Mouse (Mus musculus): ENCODE measurements at regions not wholly inside any gene's neighbourhood (a gene's known extent, or its start where the extent isn't known, plus 50 kb on each side); places are given as distances from the start of the nearest gene placed in this dataset.

GRCm38 (mm10) chr15:63592758-63593463 lies 252.1 kb downstream of the Gsdmc2 start:
- ATAC-seq (replicated peaks; ENCODE audit: low read depth, poor library complexity, severe bottlenecking) = no peak

DNA sequence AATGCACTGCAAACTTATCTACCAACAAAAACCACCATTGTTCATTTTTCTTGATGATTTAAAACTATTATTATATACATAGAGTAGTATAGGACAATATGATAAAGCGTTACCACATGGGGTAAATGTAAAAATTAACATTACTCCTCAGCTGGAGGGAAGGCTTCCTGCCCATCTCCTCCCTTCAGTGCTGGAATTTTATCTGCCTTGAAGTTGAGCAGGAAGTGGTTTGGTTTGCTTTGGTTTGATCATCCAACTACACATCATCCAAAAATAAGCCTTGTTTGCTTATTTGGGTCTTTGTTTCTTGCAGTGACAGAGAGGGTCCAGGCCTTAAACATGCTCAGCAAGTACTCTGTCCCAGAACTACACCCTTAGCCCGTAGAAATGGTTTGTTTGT lies 285.7 kb downstream of the Gsdmc2 start:
- peak; percentile 54 for ATAC-seq (replicated peaks; ENCODE audit: low read depth, poor library complexity, severe bottlenecking)

GRCm38 (mm10) chr15:63558691-63559090 lies 286.3 kb downstream of the Gsdmc2 start:
- no peak for ATAC-seq (replicated peaks; ENCODE audit: low read depth, poor library complexity, severe bottlenecking)

- no peak for ATAC-seq (replicated peaks; ENCODE audit: low read depth, poor library complexity, severe bottlenecking)
Measured at GRCm38 (mm10) chr15:63557816-63558215, 287.2 kb downstream of the Gsdmc2 start.

DNA sequence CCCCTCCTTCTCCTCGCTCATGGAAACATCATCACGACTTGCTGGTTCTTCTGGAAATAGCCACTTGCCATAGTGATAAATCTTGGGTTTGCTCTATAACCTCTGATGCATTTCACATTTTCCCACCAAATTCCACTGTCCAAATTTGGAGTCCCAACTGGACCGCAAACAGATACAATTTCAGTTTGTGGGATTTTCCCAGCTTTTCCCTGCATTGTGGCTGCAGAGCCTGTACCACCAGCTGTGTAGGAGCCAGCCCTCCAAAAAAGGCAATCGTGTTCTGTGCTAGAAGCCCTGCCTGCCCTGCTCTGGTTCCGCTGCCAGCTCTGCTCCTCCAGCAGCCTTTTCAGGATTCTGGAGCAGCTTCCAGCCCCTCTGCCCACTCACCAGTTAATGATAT lies 291.4 kb downstream of the Gsdmc2 start:
- no peak for ATAC-seq (replicated peaks; ENCODE audit: low read depth, poor library complexity, severe bottlenecking)

GRCm38 (mm10) chr15:63532337-63533055 lies 312.5 kb downstream of the Gsdmc2 start:
- no peak for ATAC-seq (replicated peaks; ENCODE audit: low read depth, poor library complexity, severe bottlenecking)

- ATAC-seq (replicated peaks; ENCODE audit: low read depth, poor library complexity, severe bottlenecking) = no peak
Measured at GRCm38 (mm10) chr15:63527318-63527717, 317.7 kb downstream of the Gsdmc2 start.

DNA sequence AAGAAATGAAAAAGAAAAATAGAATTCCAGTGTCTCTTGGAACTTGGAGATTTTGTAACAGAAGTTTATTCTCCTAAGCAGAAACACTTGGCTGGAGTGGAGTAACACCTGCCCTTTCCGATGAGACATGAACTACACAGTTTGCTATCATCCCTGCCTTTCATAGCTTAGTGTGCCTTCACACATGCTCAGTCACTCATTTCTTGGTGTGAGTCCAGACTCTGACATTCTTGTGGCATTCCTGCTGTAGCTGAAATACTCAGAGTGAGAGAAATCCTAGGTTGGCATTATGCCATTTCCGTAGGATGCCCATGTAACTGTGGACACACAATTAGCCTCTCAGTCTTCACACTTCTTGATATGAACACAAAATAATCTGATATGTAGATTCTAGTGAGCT lies 318.2 kb downstream of the Gsdmc2 start:
- no peak for ATAC-seq (replicated peaks; ENCODE audit: low read depth, poor library complexity, severe bottlenecking)

- ATAC-seq (replicated peaks; ENCODE audit: low read depth, poor library complexity, severe bottlenecking) = no peak
Measured at GRCm38 (mm10) chr15:63517301-63517700, 327.7 kb downstream of the Gsdmc2 start.

- ATAC-seq (replicated peaks; ENCODE audit: low read depth, poor library complexity, severe bottlenecking) = no peak
Measured at GRCm38 (mm10) chr15:63500453-63500852, 344.5 kb downstream of the Gsdmc2 start.

- ATAC-seq (replicated peaks; ENCODE audit: low read depth, poor library complexity, severe bottlenecking) = peak; percentile 80
Measured at GRCm38 (mm10) chr15:63498483-63498882, 346.5 kb downstream of the Gsdmc2 start.

GRCm38 (mm10) chr15:63497207-63497606 lies 347.8 kb downstream of the Gsdmc2 start:
- ATAC-seq (replicated peaks; ENCODE audit: low read depth, poor library complexity, severe bottlenecking) = peak; percentile 78

GRCm38 (mm10) chr15:63484910-63485309 lies 360.1 kb downstream of the Gsdmc2 start:
- ATAC-seq (replicated peaks; ENCODE audit: low read depth, poor library complexity, severe bottlenecking) = no peak

DNA sequence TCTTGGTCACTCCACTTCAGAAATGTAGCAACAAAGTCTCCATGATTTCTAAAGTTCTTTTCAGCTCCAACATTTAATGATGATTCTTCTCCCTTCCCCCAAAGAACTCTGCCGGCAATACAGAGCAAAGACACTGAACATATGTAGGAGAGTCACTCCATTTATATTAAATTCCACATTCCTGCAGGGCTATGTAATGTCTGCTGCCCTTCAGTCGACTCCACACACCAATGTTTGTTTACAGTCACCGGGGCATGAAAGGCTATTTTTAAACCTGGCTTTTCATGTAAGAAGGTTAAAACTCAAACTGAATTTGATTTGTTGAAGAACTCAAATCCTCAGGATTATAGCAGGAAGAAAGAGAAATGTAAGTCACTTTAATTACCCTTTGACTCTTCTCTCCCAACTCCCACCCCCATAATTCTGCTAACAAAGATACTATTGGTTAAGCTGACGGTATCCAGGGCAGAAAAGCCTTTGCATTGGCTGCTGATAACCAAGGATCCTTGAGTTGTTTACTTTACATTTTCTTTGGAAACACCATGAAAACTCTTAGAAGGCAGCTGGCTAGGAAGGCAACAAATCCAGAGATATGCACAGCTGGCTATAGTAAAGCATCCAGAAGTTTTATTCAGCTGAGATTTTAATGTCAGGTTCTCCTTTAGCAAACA lies 360.6 kb downstream of the Gsdmc2 start:
- no peak for ATAC-seq (replicated peaks; ENCODE audit: low read depth, poor library complexity, severe bottlenecking)

DNA sequence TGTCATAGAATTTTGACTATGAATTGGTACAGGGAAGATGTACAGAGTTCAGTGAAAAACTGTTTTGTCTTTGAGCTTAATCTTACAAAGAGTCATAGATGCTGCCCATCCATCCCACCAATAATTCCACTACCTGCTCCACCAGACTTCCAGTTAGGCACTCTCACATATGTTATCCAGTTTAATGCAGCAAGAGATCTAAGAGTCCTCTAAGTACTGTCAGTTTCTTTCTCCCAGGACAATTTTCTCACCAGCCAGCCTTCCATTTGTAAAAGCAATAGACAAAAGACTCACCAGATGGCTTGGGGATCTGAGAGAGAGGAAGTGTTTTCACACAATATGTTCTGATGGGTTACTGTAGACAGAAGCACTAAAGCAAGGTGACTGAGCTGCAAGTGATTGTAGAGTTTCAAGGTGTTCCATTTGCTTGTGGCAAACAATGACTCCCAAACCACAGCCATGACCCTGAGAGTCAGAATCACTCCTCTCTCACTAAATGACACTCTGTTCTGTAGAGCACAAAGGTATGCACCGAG lies 365.6 kb downstream of the Gsdmc2 start:
- no peak for ATAC-seq (replicated peaks; ENCODE audit: low read depth, poor library complexity, severe bottlenecking)

DNA sequence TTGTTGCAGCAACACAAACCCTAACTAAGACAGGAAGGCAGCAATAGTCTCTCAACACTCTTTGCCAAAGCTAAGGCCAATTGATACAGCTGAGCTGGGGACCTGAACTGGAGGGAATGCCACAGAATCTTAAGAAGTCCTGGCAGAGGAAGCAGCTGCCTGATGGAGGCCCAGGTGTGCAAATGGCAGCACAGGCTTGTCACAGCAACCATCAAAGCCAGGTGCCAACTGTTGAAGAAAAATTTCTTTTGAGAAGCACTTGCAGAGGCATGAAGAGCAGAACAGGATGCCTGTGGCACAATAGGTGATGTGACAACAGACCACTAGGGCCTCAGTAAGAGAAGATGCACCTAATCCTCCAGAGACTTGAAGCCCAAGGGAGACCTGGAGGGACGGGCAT lies 378.1 kb downstream of the Gsdmc2 start:
- no peak for ATAC-seq (replicated peaks; ENCODE audit: low read depth, poor library complexity, severe bottlenecking)

DNA sequence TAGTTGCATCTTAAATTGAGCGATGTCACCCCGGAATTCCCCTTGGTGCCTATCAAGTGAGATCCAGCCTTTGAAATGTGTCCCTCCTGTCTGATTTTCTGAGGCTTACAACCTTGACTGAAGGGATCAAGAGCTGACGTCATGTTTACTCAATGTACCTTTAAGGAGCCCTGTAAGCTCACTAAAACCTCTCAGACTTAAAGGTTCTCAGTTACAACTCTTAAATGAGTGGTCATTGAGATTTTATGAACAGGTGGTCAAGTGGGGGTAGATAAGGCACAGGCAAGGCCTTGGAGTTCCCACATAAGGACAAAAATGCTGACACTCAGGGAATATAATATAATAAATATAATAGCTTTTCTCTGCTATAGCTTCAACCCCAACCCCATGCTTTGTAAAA lies 392.4 kb downstream of the Gsdmc2 start:
- no peak for ATAC-seq (replicated peaks; ENCODE audit: low read depth, poor library complexity, severe bottlenecking)

DNA sequence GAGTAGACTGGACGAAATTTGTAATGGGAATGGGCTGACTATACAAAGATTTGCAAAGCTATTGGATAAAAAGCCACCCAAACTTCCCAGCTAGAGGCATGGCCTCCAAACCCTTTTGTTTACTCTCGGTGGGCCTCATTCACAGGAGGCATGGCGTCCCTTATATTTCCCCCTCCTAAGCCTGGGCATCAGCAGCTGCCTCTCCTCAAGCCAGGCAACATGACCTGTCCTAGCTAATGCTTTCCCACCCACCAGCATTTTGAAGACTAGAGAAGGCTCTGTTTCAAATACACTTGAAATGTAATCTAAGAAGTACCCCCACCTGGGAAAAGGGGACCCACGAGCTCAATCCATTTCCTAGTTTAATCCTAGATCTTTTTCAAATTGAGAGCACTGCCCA lies 398.7 kb downstream of the Gsdmc2 start:
- no peak for ATAC-seq (replicated peaks; ENCODE audit: low read depth, poor library complexity, severe bottlenecking)

- ATAC-seq (replicated peaks; ENCODE audit: low read depth, poor library complexity, severe bottlenecking) = no peak
Measured at GRCm38 (mm10) chr15:63445016-63445415, 400.0 kb downstream of the Gsdmc2 start.

DNA sequence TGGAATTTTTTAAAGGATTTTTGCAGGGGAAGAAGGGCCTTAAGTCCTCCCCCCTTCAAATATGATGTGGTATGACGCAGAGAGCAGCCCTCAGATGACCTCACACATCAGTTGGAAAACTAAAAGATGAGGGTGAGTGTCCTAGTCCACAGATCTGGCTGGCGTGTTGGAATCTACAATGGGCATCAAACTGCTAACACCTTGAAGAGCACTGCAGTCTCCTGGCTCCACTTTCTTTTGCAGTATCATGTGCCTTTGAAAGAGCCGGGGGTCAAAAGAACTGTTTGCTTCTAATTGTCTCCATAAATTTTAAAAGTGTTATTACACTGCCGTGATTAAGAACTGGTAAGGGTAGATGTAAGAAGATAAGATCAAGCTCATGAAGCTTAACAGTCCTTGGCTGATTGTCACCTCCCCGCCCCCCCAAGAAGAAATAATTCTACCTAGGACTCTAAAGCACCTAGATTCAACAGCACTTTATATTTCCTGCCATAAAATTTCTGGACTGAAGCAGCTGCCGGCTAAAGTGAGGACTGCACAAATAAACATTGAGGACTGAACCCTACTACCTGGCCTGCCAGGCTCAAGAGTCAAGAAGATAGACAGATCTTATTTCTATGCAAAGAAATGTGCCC lies 402.7 kb downstream of the Gsdmc2 start:
- no peak for ATAC-seq (replicated peaks; ENCODE audit: low read depth, poor library complexity, severe bottlenecking)

GRCm38 (mm10) chr15:63412649-63413048 lies 432.3 kb downstream of the Gsdmc2 start:
- no peak for ATAC-seq (replicated peaks; ENCODE audit: low read depth, poor library complexity, severe bottlenecking)
